Mouse (Mus musculus) liver, embryonic 16.5 days (tissue): ENCODE results near the gene Rer1. TPM values are rescaled to one million over a fixed set of nuclear protein-coding genes. Genes with fewer than 3 reads are reported as not detected.

Source experiments
- ATAC-seq: fragments of 200-750 bp; cut with Nextera tagmentation; 2 replicates; pipeline ENCODE4 v1.8.0; 2017; ENCODE audit warnings: low read depth, mild to moderate bottlenecking, moderate number of reproducible peaks, moderate library complexity
- H3K27ac ChIP-seq: fragments of 300-500 bp; sonication (generic); 2 replicates; pipeline ENCODE4 v1.5.1; 2014; ENCODE audit warnings: mild to moderate bottlenecking, low read length
- H3K27me3 ChIP-seq: fragments of 300-500 bp; sonication (generic); 2 replicates; pipeline ENCODE4 v1.6.1; 2014; ENCODE audit warnings: low read depth, low read length, mixed read lengths; ENCODE audit not compliant: control insufficient read depth, insufficient read depth
- H3K36me3 ChIP-seq: fragments of 300-500 bp; sonication (generic); 2 replicates; pipeline ENCODE4 v1.6.1; 2014; ENCODE audit warnings: mild to moderate bottlenecking; ENCODE audit not compliant: control insufficient read depth, insufficient read depth
- H3K4me1 ChIP-seq: fragments of 300-500 bp; sonication (generic); 2 replicates; pipeline ENCODE4 v1.6.1; 2014; ENCODE audit warnings: low read depth, low read length, mixed read lengths; ENCODE audit not compliant: control insufficient read depth
- H3K4me2 ChIP-seq: fragments of 300-500 bp; sonication (generic); 2 replicates; pipeline ENCODE4 v1.6.1; 2014; ENCODE audit warnings: low read depth, low read length, mixed read lengths
- H3K4me3 ChIP-seq: fragments of 300-500 bp; sonication (generic); 2 replicates; pipeline ENCODE4 v1.5.1; 2014; ENCODE audit warnings: low read depth, mild to moderate bottlenecking, low read length
- H3K9ac ChIP-seq: fragments of 300-500 bp; sonication (generic); 2 replicates; pipeline ENCODE4 v1.6.1; 2014; ENCODE audit warnings: low read depth, low read length
- H3K9me3 ChIP-seq: fragments of 300-500 bp; sonication (generic); replicated peaks from 2 replicates; pipeline ENCODE4 v1.6.1; 2016; ENCODE audit warnings: low read length; ENCODE audit not compliant: control insufficient read depth
- WGBS: fragments of 180-500 bp; shearing (Covaris S2); extraction: QIAGEN DNeasy Blood & Tissue Kit; methylation state at CpG from one replicate; pipeline ENCODE4 v1.1.7; 2014; ENCODE audit not compliant: insufficient replicate concordance; 5-methylcytosine and 5-hydroxymethylcytosine counted together
- polyA plus RNA-seq: library from polyadenylated mRNA; unstranded; fragments of >200 nt; fragmentation: Nextera tagmentation; extraction: Ambion mirVana; gene quantifications from 2 replicates; pipeline ENCODE4 v1.2.1, GENCODE M21; 2015

Rer1 gene
- polyA plus RNA-seq, 1 experiment from 2014 or later = 75.1 TPM

DNA sequence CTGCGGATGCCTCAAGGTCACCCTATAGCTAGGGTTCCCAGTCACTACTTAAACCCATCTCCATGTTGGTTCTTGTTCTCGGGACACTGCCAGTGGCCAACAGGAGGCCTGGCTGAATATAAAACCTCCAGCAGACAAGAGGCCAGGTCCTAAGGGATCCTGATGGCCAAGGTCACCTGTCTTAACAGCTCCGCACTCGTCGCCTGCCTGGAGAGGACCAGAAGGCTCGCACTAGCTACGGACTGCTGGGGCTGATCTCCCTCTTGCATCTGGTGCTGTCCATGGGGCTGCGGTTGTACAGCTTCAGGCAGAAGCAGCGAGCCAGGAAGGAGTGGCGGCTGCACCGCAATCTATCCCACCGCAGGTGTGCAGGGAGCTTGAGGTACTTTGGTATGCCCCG, 16.0 kb downstream of the Rer1 start:
- Histone ChIP-seq H3K4me1 (peaks cover 18% of the 10 kb centered on the region), H3K9ac (no peak overlapping the region), H3K27me3 (no peaks in the 10 kb centered on the region), H3K36me3 (peaks cover 55% of the 10 kb centered on the region), H3K27ac (no peak overlapping the region), H3K9me3 (no peaks in the 10 kb centered on the region), H3K4me3 (no peak overlapping the region), H3K4me2 (no peak overlapping the region)
- 89% methylated on average over 13 of the region's 13 CpGs for WGBS
- no peak for ATAC-seq

DNA sequence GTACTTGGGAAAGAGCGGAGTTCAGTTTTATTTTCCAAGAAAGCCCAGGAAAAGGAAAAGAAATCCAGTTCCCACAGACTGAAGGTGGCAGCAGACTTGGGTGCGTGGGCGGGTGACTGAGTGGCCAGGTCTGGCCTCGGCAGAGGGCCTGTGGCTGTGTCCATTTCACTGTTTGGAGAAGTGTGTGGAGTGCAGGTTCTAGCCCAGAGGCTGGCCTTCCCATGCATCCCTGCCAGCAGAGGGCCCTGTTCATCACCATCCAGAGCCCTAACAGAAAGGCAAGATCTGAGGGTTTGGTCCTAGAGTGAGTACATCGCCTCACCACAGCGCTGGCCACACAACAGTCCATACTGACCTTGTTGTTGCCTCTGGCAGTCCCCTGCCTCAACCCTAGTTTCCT, 17.0 kb downstream of the Rer1 start:
- H3K4me3 ChIP-seq = no peak overlapping the region
- no peak overlapping the region for H3K27ac ChIP-seq
- no peak for ATAC-seq
- 81% methylated on average over 6 of the region's 6 CpGs for WGBS
- H3K4me2 ChIP-seq = no peak overlapping the region
- no peaks in the 10 kb centered on the region for H3K9me3 ChIP-seq
- no peak overlapping the region for H3K9ac ChIP-seq
- peaks cover 18% of the 10 kb centered on the region for H3K4me1 ChIP-seq
- no peaks in the 10 kb centered on the region for H3K27me3 ChIP-seq
- peaks cover 46% of the 10 kb centered on the region for H3K36me3 ChIP-seq

DNA sequence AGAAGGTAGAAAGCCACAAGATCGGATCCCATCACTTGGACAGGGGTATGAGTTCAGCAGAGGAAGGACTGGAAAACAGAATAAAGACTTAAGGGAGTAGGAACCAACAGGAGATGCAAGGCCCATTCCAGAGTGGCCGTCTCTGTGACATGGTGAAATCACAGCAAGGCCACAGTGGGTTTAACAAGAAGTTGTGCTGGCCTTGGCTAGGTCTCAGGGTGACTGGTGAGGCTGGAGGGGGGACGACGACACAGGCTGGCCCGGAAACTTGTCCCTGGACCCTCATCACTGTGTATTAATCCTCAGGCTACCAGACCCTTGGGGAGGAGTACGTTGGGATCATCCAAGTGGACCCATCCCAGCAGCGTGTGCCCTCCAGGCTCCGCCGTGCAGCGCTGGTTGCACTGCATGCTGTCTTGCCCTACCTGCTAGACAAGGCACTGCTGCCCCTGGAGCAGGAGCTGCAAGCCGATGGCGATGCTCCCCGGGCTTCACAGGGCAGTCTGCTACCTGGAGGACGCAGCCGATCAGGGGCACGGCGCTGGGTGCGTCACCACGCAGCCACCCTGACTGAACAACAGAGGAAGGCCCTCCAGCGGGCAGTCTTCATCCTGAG, 17.7 kb downstream of the Rer1 start:
- Histone ChIP-seq H3K9me3 (no peaks in the 10 kb centered on the region), H3K27me3 (no peaks in the 10 kb centered on the region), H3K9ac (no peak overlapping the region), H3K4me1 (peaks cover 18% of the 10 kb centered on the region), H3K27ac (no peak overlapping the region), H3K36me3 (peaks cover 44% of the 10 kb centered on the region), H3K4me2 (peak overlapping the region; percentile 73; the same call in 1 of the 2 replicates), H3K4me3 (no peak overlapping the region)
- 89% methylated on average over 20 of the region's 20 CpGs for WGBS
- no peak for ATAC-seq

DNA sequence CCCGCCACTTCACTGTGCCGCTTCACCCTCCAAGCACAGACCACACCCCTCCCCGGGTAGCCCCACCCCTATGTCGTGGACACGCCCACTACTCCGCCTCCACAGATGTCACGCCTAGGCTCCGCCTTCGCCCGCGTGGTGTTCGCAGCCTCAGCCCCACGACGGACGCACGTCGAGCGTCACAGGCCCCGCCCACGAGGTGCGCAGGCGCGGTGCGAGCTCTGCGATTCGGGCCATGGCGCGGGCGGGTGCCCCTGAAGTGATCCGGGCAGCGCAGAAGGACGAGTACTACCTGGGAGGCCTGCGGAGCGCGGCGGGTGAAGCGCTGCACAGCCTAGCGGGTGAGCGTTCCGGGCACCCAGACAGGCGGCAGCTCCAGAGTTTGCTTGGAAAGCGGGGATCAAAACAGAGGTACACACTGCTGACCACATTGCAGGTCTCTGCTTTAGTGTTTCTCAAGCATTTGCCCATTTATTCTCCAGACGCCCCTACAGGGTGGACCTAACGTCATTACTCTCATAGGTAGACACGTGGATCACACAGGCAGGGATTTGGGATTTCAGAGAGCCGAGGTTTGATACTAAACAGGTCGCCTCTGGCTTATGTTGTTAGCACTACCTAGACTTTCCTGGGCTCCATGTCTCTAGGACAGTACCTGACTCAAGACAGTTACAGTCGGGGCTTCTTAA, 19.2 kb downstream of the Rer1 start, which contains the start of gene Pex10:
Pex10 (plus strand) TSS at position 183 of the 689 bp plus-strand sequence.
- no peaks in the 10 kb centered on the region for H3K27me3 ChIP-seq
- under 1% methylated on average over 48 of the region's 48 CpGs for WGBS
- H3K4me2 ChIP-seq = peak within 1 kb of the TSS; percentile 73
- peaks cover 18% of the 10 kb centered on the region for H3K4me1 ChIP-seq
- no peaks in the 10 kb centered on the region for H3K9me3 ChIP-seq
- peak; percentile 92 for ATAC-seq
- H3K4me3 ChIP-seq = peak within 1 kb of the TSS; percentile 65
- H3K36me3 ChIP-seq = peaks cover 33% of the 10 kb centered on the region
- H3K9ac ChIP-seq = peak within 1 kb of the TSS; percentile 68
- H3K27ac ChIP-seq = peak within 1 kb of the TSS; percentile 82

DNA sequence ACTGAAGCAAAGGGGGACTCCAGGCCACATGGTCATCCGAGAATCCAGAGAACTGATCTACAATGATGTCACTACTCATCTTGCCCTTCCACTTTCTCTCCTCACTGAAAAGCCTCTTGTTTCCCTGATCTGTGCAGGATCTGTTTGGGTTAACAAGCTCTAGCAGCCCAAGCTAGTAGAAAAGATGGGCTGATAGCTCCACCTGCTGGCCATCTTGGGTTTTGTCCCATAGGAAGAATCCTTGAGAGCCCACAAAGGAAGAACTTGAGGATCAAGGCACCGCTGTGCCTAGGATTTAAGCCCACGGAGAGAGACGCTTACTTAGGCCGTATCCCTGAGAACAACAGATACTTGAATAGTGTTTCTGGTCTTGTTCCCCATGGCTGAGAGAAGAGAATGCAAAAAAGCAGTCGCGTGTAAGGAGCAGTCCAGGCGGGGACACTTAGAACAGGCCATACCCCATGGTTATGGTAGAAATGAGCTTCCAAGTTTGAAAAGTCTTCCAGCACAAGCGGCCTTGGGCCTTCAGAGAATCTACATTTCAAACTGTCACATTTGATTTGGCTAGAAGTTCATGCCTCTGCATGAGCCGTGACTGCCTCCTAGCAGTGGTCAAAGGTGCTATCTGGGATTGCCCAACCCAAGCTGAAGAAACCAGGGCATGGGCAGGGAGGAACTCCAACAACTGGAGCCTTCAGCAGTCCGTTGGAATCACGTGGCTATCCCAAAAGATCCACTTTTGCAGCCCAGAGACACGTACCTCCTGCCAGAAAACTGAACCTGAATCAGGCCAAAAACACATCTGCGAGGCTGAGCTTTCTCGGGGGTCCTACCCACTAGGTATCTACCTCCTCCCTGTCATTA, 20.0 kb downstream of the Rer1 start:
- peaks cover 18% of the 10 kb centered on the region for H3K4me1 ChIP-seq
- ATAC-seq = peak; percentile 47
- peak overlapping the region; percentile 55 for H3K9ac ChIP-seq
- 2% methylated on average over 15 of the region's 15 CpGs for WGBS
- H3K4me3 ChIP-seq = peak overlapping the region; percentile 65
- peak overlapping the region; percentile 82 for H3K27ac ChIP-seq
- H3K27me3 ChIP-seq = no peaks in the 10 kb centered on the region
- peaks cover 26% of the 10 kb centered on the region for H3K36me3 ChIP-seq
- peak overlapping the region; percentile 73 for H3K4me2 ChIP-seq
- no peaks in the 10 kb centered on the region for H3K9me3 ChIP-seq

DNA sequence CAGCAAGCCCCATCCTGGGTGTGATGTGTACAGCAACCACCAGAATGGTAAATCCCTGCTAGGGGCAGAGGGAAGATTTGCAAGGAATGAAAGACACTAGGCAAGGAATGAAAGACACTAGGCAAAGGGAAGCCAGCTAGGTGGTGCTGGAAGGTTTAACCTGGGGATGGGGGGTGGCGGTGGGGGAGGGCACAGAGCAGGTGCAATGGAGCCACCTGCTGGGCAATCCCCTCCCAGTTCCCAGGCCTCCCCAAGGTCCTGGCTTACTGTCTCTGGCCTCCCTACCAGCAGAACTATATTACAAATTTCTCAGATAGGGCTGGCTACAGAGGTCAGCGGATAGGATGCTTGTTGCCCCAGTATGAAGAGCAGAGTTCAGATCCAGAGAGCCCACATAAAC, 21.7 kb downstream of the Rer1 start:
- ATAC-seq = no peak
- H3K4me1 ChIP-seq = peaks cover 18% of the 10 kb centered on the region
- H3K36me3 ChIP-seq = peaks cover 9% of the 10 kb centered on the region
- H3K4me3 ChIP-seq = no peak overlapping the region
- no peak overlapping the region for H3K4me2 ChIP-seq
- no peaks in the 10 kb centered on the region for H3K9me3 ChIP-seq
- H3K27ac ChIP-seq = no peak overlapping the region
- 56% methylated on average over 2 of the region's 2 CpGs for WGBS
- no peaks in the 10 kb centered on the region for H3K27me3 ChIP-seq
- H3K9ac ChIP-seq = no peak overlapping the region

DNA sequence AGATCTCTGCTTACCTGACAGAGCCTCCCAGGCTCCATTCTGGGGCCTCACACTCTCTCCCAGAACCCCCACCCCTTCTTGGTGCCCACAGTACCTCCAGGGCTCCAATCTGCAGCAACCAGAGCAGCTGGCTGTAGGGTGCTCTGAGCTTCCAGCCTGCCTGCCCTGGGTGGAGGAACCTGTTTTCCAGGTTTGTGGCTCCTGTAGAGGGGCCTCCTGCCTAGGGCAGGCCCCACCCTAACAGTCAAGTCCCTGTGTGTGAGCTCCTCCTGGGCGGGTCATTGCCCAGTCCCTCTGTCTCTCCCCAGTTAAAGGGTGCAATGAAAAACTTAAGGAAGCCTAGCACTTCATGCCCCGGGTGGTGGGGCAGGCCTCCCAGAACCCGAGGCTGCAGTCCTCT, 22.3 kb downstream of the Rer1 start:
- Histone ChIP-seq H3K9ac (no peak overlapping the region), H3K4me1 (peaks cover 18% of the 10 kb centered on the region), H3K9me3 (no peaks in the 10 kb centered on the region), H3K36me3 (peaks cover 4% of the 10 kb centered on the region), H3K4me2 (no peak overlapping the region), H3K4me3 (no peak overlapping the region), H3K27ac (no peak overlapping the region), H3K27me3 (no peaks in the 10 kb centered on the region)
- WGBS = 31% methylated on average over 3 of the region's 3 CpGs
- no peak for ATAC-seq

DNA sequence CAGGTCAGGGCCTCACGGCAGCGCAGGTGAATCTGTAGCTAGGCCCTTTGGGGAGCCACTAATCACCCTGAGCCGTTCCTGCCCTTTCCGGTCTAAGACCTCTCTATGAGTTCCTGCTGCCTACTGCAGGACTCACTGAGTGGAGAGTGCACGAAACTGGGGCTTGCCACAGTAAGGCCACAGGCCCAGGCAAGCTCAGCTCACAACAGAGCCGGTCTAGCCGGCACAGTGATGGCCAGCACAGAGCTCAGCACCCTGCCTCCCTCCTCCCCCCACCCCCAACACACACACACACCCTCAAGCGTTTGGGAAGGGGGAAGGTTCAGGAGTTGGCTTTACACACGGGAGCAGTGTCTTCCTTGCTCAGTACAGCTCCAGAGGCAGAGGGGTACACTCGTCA, 27.9 kb downstream of the Rer1 start:
- Histone ChIP-seq H3K4me2 (no peak overlapping the region), H3K9me3 (no peaks in the 10 kb centered on the region), H3K9ac (no peak overlapping the region), H3K27me3 (no peaks in the 10 kb centered on the region), H3K36me3 (no peaks in the 10 kb centered on the region), H3K27ac (no peak overlapping the region), H3K4me3 (no peak overlapping the region), H3K4me1 (no peaks in the 10 kb centered on the region)
- ATAC-seq = no peak
- 31% methylated on average over 10 of the region's 10 CpGs for WGBS
